Mouse (Mus musculus) embryonic fibroblast, embryonic 13.5 days (primary cell): ENCODE measurements around the gene Trip4.

Experiments
- CTCF ChIP-seq: IDR thresholded peaks from 2 replicates; pipeline ENCODE4 v1.5.1; 2011; ENCODE audit warnings: mild to moderate bottlenecking, control low read depth, low read length, moderate library complexity, borderline replicate concordance; ENCODE audit not compliant: insufficient read depth
- POLR2A ChIP-seq: IDR thresholded peaks from 2 replicates; pipeline ENCODE4 v1.6.1; 2011; ENCODE audit warnings: low read depth, mild to moderate bottlenecking, control low read depth, low read length, moderate library complexity

GRCm38 (mm10) chr9:65908394-65909300 is at the start of gene Trip4, which contains the start of gene Csnk1g1:
- peak; percentile 71 for TF ChIP-seq POLR2A
- no peak for TF ChIP-seq CTCF
